Mouse (Mus musculus): ENCODE measurements around the gene Shisa5.
A peak's percentile ranks its signal among the peaks of the same experiment; 100 is the strongest.

The Shisa5 gene

DNA sequence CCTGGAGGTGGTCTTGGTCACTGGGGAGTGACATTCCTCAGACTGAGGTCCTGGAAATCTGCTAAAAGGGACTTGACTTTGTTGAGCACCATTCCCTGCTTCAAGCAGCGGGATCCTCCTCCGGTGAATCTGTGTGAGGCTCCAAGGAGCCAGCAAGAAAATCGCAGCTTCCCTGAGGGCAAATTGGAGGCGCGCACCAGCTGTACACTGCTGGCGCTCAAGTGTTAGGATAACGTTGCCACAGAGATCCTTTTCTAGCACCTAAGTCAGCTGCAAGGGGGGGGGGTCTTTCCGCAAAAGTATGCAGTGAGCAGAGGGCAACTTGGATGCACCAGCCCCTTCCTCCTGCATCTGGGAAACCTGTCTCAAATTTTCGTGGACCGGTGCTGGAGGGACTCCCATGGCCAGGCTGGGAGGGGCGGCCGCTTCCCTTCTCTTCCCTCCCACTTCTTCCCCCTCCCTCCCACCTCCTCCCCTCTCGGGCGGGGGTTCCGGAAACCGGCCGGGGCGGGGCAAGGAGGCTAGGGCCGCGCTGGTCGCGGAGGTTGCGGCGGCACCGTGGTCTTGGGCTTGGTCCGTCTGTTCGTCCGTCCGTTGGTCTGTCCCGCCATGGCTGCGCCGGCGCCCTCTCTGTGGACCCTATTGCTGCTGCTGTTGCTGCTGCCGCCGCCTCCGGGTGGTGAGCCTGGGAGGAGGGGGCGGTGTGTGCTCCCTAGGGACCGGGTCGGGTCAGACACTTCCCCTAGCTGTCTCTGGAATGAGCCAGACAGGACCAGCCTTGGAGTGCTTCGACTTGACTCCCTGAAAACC is at the start of gene Shisa5:
Gene Shisa5, plus strand, starts transcription at position 480 of the 810 bp plus-strand sequence.
- peak; percentile 86 to 90 for DNase-seq

DNA sequence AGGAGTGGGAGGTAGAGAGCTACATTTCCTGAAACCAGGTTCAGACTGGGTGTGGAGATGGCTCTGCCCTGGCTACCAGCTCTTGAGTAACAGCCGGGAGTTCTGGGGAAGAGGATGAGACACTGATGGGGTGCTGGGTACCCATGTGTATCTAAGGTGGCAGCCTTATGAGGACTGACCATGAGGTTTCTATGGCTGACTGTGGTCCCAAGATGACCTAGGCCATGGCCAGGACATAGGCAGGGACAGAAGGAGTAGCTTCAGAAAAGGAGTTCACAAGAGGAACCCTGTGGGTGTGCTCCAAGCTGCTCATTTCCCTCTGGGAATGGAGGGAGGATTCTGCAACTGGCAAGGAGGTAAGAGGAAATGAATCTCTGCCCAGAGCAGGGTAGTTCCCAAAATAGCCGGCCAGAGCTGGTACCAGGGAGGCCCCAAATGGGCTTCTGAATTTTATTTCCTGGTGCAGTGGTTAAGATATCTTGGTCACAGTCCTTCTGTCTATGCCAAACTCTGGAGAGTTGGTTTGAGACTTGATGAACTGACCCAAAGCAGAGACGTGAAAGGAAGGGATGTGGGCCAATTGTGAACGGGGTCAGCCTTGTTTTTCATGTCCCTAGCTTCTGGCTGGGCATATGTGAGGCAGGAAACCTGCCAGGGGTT is 48.4 kb upstream of the Shisa5 start:
- DNase-seq = no peak

DNA sequence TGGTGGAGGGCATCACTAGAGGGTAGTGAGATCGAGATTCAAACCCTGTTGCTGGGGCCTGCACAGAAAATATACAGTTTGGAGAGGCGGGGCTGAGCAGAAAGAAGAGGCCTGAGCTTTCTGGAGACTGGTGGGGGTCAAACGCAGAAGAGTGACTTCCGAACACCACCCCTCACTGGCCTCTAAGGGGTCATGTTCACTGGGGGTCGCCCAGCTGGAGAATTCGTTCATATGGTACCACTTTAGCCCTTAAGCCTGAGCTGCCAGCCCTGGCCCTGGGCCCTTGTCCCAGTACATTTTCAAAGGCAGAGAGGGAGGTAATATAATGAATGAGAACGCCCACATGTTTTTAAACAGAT is 47.9 kb upstream of the Shisa5 start:
- no peak for DNase-seq

DNA sequence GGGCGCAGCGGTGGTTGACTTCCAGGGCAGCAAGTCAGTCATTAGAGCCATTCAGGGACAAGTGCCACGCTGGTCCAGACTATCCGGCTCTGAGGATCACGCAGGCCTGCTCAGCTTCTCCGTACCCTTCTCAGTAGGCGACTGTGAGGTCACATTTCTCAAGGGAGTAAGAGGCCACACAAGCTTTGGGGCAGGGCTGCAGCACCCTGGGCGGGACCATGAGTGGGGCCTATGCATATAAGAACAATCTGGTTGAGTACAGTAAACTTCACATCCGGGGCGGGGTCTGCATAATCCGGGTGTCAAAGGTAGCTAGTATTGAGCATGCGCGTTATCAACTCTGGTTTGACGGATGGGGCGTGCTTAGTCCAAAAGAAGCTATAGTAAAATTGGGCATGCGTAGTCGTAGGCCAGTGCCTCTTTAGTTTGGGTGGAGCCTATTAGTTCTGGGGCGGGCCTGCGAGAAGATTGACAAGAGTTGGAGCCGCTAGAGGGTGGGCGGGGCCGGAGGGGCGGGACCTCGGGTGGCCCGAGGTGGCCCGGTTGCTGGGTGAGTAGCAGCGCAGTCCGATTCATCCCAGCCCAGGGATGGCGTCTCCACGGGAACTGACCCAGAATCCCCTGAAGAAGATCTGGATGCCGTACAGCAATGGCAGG is 46.8 kb upstream of the Shisa5 start, which contains the start of gene Pfkfb4:
Gene Pfkfb4, plus strand, starts transcription at position 351 of the 657 bp plus-strand sequence.
- peak; percentile 94 to 97 for DNase-seq

DNA sequence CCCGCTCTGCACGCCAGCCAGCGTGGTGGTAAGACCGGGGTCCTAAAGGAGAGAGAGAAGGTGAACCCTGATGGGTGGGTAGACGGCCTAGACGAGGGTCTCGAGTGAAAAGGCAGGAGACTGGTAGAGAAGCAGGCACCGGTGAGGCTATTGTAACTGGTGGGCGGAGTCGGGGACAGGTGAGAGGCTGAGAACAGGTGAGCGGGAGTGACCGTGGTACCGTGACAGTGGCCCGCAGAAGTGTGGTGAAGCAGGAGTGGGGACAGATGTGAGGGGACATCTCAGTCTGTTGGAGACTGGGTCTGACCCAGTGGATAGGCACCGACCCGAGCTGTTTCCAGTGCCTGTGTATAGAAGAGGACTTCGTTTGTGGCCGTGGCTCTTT is 46.3 kb upstream of the Shisa5 start:
- no peak for DNase-seq

DNA sequence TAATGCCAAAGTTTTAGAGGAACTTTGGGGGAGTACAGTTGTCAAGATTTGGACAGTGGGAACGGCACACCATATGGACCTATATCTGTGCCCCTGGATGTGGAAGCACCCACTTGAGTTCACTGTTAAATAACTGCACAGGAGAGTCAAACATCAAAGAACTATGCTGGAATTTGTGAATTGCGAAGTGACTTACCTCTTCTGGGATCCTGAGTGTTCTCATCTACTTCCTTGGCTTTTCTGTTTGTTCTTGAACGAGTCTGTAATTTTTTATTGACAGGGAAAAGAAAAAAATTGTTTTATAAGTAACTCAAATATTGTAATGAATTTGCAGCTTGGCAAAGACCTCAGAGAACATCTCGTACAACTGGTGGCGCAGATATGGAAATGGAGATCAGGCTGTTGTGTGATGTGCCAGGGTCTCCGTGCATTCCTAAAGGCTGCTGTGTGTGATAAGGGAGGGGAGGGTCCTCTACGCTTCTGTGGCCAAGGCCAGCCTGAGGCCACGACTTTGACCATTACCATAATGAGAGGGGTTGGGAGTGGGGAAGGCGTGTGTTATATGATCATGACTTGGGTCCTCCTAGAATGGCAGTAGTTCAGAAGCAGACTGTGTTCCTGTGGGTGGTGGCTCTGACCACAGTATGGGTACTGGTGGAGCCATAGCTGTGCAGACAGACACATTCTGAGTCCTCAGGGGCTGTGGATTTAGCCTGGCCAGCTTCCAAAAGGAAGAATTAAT is 45.6 kb upstream of the Shisa5 start:
- DNase-seq = no peak

DNA sequence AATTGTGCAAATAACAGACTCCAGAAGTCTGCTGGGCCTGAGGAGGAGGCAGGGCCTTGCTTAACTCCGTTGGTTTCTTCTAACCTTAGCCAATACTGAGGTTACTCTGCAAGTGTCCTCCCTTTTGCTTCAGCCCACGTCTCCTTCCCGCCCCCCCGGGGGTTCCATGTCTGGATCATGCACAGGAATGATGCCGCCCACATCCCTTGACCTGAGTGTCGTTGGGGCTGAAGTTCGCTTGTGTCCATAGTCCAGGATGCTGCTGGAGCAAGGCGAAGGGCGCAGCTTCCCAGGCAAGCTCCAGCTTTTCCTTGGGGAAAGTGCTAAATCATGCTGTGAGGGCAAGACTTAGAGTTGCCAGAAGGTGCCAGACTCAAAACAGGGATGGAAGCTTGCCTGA is 42.0 kb upstream of the Shisa5 start:
- DNase-seq = peak; percentile 50 to 77

DNA sequence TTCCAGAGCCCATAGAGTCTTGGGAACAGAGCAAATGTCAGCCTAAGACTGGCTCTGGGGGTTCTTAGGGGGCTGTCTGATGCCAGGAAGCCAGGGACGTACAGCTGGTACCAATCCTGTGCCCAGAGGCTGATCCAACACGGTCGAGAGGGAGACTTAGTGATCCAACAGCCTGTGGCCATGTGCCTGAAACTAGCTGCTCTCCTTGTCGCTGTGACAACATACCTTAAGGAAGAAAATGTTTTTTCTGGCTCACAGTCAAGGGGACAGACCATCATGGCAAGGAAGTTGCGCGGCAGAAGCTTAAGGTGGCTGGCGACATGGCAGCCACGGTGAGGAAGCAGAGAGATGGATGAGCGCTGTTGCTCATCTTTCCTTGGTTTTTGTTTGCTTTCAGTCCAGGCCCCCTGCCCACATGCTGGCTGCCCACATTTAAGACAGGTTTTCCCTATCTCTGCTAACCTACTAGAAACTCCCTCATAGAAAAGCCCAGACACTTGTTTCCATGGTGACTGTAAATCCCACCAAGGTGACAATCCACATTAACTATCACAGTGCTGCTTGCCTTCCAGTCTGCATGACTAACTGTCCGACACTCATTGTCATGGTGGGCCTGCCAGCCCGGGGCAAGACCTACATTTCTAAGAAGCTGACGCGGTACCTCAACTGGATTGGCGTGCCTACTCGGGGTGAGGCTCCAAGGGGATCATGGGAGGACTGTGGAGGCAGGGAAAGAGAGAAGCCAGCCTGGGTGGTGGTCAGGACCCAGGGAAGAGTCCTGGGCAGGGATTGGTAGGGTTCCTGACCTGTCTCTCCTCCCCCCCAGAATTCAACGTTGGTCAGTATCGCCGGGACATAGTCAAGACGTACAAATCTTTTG is 39.8 kb upstream of the Shisa5 start:
- DNase-seq = no peak

DNA sequence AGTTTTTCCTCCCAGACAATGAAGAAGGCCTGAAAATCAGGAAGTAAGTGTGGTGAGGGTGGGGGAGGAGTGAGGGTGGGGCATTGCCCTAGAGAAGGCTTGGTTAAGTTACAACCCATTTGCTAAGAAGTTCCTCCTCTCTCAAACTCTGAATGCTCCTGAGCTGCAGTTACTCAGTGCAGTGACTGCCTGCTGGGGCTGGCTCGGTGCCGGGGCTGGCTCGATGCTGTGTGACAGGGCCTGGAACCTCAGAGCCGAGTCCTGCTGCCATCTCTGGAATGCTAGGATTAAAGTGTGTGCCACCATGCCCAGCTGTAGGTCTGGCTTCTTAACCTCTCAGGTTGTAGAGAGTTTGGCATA is 39.2 kb upstream of the Shisa5 start:
- DNase-seq = no peak

DNA sequence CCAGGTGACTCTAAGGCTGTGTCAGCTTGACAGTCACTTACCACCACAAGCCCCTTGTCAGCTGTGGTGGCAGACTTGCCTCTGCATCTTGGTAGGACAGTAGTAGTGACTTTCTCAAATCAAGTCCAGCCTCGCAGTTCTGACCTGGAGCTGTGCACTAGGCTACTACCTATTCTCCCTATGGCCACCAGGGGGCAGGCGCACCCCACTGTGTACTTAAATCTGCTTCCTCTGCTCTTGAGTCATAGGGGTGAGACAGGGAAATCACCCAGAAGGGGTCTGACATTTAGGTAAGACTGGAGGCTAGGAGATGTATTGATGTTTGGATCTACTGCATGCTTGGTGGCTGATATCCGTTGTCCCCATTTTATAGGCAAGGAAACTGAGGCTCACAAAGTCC is 37.6 kb upstream of the Shisa5 start:
- peak; percentile 73 to 83 for DNase-seq

DNA sequence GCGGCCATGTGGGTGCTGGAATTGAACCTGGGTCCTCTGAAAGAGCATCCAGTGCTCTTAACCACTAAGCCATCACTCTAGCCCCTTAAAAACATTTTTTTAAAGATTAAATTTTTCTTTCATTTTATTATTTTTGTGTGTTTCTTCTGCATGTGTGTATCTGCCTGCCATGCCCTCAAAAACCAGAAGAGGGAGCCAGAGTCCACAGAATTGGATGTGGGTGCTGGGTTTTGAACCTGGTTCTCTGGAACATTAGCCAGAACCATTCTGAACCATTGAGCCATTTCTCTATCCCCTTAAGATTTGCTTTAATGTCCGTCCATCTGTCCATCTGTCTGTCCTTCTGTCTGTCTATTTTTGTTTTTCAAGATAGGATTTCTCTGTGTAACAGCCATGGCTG is 35.2 kb upstream of the Shisa5 start:
- peak; percentile 67 to 70 for DNase-seq

DNA sequence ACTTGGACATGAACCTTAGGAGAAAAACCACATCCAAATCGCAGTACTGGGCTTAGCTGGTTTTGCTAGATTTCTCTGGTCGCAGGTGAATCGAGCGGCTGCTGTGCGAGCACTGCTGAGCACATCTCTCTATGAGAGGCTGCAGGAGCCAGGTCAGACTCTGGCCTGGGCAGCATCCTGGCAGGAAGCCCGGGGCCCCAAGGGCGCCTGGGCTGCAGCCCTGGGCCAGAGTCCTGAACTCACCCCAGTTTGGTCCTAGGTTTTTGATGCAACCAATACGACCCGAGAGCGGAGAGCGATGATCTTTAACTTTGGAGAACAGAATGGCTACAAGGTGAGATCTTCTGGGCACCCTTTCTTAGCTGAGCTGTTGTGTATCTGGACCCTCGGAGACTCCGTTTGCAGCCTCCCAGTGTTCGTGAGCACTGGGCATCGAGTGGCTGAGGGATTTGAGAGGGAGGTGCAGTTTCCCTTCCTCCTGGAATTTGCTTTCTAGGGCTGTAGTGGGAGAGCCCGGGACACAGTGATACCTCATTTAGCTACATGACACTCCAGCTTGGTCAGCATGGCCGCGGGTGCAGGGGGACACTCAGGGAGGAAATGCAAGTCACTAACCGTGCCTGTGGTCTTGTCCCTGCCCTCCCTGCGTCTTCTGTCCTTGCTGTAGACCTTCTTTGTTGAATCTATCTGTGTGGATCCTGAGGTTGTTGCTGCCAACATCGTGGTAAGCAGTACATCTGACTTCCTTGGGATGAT is 31.2 kb upstream of the Shisa5 start:
- DNase-seq = no peak

DNA sequence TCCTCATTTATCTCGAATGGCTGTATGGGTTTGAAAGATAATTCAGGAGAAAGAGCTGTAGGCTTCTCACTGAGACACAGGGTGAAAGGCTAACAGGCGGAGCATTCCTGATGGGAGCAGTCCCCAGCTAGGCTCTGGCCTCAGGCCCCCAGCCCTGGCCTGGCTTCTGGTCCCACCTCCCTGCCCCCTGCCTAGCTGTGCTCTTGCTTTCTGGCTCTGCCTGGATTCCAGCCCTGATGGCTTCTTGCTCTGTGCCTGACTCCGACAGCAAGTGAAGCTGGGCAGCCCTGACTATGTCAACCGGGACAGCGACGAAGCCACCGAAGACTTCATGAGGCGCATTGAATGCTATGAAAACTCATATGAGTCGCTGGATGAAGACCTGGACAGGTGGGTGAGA is 30.3 kb upstream of the Shisa5 start:
- no peak for DNase-seq

DNA sequence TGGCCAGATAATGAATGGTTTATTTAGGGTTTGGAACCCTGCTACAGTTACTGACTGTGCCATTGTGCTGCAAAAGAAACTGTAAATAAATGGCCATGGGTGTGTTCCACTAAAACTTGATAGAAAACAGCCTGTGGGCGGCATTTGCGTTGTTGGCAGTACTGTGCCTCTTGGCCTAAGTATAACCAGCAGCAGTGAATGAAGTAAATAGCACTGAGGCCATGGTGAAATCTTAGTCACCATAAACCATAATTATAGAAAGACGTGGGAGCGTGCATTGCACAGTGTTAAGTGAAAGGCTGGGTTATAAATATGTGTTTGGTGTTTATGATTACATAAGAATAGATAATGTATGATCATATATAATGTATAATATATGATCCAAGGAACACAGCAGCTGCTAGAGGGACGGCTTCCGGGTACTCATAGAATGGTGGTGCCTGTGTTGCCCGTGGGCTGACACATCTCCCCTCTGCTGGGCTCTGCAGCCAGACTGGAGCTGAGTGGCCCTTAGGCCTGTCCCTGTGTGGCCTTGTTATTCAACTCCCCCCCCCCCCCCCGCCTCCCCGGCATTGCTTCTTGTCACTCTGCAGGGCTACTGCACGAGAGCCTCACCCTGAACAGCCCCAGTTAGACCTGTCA is 29.2 kb upstream of the Shisa5 start:
- DNase-seq = no peak

DNA sequence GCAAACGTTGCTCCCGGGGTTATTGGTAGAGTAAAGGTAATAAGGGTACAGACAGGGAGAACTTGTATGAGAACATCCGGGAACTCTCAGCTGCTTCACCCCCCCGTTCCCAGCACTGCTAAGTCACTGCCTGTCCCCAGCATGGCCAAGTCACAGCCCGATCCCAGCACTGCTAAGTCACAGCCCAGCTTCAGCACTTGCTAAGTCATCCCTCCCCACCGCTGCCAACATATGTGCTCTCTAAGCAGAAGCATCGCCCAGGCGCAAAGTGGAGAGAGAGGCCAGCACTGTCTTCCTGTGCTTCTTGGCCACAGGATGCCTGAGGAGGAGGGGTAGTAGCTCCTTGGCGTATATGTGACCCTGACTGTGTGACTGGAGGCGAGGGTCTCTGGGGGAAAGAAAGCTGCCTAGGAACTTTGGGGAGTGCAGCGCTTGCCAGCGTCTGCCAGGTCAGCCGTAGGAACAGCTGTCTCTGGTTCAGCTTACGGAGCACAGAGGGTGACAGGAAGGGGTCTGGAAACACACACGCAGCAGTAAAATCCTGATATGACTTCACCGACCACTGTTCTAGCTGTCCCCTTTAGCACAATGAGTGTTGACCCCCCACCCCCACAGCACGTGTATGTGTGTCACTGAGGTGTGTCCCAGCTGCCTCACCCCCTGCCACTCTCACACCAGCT is 28.6 kb upstream of the Shisa5 start:
- DNase-seq = peak; percentile 43 to 59

DNA sequence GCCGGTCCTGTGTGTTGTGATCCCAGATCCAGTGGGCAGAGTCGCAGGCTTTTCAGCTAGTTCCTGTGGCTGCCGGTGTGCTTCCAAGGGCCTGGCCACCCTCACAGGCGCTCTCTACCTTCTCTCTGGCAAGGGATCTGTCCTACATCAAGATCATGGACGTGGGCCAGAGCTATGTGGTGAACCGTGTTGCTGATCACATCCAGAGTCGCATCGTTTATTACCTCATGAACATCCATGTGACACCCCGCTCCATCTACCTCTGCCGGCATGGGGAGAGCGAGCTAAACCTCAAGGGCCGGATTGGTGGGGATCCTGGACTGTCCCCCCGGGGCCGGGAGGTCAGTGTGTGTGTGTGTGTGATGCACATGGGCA is 28.1 kb upstream of the Shisa5 start:
- DNase-seq = no peak

DNA sequence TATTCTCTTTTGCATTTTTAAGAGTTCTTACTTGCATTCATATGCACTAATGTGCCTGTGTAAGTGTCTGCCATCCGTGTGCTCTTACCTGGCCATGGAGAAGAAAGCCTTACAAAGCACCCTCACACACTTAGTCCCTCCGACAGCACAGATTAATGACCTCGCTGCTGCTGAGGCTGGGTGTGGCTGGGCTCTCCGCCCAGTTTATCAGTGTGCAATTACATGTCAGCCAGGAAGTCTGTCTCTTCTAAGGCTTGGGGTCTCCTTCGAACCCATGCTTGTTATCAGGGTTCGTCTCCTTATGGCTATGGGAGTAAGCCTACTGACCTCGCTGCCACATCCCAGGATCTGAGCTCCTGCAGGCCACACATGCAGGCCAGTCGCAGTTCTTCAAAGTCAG is 23.0 kb upstream of the Shisa5 start:
- no peak for DNase-seq

DNA sequence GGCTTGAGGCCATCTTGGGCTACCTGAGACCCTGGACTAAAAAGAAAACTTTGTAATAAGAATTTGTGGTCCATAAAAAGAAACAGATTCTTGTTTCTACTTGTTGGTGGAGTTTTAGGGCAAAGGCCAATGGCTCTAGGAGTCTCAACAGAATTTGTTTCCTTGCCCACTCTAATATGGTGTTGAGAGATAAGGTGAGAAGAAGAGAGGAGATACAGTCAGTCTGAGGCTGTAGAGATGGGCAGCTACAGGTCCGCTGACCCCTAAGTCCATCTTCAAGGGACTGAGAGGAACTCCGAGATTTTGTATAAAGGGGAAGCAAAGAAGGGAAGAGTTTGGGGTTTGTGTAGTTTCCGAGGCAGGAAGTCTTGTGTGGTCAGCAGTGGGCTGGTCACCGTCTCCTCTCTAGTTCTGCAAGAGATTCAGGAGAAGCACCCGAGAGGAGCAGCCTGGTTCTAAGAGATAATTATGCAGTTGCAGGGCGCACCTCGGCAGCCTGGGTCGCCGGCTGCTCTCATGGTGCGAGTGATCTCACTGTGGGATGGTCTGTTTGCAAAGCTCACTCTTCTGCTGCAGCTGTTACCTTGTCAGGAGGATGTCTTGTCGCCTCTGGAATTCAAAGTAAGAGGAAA is 21.3 kb upstream of the Shisa5 start:
- DNase-seq = no peak

DNA sequence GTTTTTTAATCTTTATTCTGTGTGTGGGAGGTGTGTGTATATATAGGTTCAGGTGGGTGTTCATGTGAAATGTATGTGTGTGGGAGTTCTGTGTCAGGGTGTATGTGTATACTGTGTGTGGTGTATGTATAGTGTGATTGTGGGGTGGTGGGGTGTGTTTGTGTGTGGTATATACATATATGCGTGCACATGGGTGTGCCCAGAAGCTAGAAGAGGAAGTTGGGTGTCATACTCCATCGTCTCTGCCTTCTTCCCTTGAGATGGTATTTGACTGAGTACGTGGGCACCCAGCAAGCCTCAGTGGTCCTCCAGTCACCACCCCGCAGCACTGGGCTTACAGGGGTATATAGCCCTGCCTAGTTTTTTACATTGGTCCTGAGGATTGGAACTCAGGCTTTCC is 16.9 kb upstream of the Shisa5 start:
- no peak for DNase-seq
